Mouse (Mus musculus): ENCODE measurements around the gene Prph. TPM values are rescaled to one million over a fixed set of nuclear protein-coding genes. Genes with fewer than 3 reads are reported as not detected.
A peak's percentile ranks its signal among the peaks of the same experiment; 100 is the strongest.
"Not testable (repeated sequence)": the region's sequence is repeated elsewhere in the genome, so short reads cannot be mapped to it uniquely, and the experiment has no call there.

Gene Prph
- total RNA-seq, 2 experiments from 2014 or later, result 1.2 to 1.4 TPM

- no peak for DNase-seq (ENCODE audit: extremely low spot score in 1 of 2, low spot score in 1 of 2)
Observed at GRCm38 (mm10) chr15:99074019-99074599, 19.1 kb downstream of the Prph start, which contains the start of gene Troap. Gene Troap, plus strand, starts transcription at chr15:99074575.

- peak; percentile 95 to 98 for DNase-seq (ENCODE audit: extremely low spot score in 1 of 2, low spot score in 1 of 2)
Observed at GRCm38 (mm10) chr15:99074600-99075333, 19.8 kb downstream of the Prph start.

GRCm38 (mm10) chr15:99076011-99076410 lies 21.0 kb downstream of the Prph start:
- DNase-seq (ENCODE audit: extremely low spot score in 1 of 2, low spot score in 1 of 2), result not testable (repeated sequence)

GRCm38 (mm10) chr15:99078181-99078910 lies 23.4 kb downstream of the Prph start:
- no peak for DNase-seq (ENCODE audit: extremely low spot score in 1 of 2, low spot score in 1 of 2)

GRCm38 (mm10) chr15:99079804-99080203 lies 24.8 kb downstream of the Prph start:
- DNase-seq (ENCODE audit: extremely low spot score in 1 of 2, low spot score in 1 of 2), result no peak

GRCm38 (mm10) chr15:99082322-99082721 lies 27.3 kb downstream of the Prph start:
- no peak for DNase-seq (ENCODE audit: extremely low spot score in 1 of 2, low spot score in 1 of 2)

- DNase-seq (ENCODE audit: extremely low spot score in 1 of 2, low spot score in 1 of 2), result no peak
Observed at GRCm38 (mm10) chr15:99082840-99083239, 27.9 kb downstream of the Prph start.

- peak in 1 of 2 experiments; percentile 64 for DNase-seq (ENCODE audit: extremely low spot score in 1 of 2, low spot score in 1 of 2)
Observed at GRCm38 (mm10) chr15:99083258-99083657, 28.3 kb downstream of the Prph start.

- no peak for DNase-seq (ENCODE audit: extremely low spot score in 1 of 2, low spot score in 1 of 2)
Observed at GRCm38 (mm10) chr15:99083867-99084557, 29.0 kb downstream of the Prph start.

- DNase-seq (ENCODE audit: extremely low spot score in 1 of 2, low spot score in 1 of 2), result no peak
Observed at GRCm38 (mm10) chr15:99084618-99085017, 29.6 kb downstream of the Prph start.

- no peak for DNase-seq (ENCODE audit: extremely low spot score in 1 of 2, low spot score in 1 of 2)
Observed at GRCm38 (mm10) chr15:99085997-99086396, 31.0 kb downstream of the Prph start.

- no peak for DNase-seq (ENCODE audit: extremely low spot score in 1 of 2, low spot score in 1 of 2)
Observed at GRCm38 (mm10) chr15:99087253-99088075, 32.5 kb downstream of the Prph start, which contains the start of gene C1ql4. Gene C1ql4, minus strand, starts transcription at chr15:99087817.

- peak; percentile 55 to 72 for DNase-seq (ENCODE audit: extremely low spot score in 1 of 2, low spot score in 1 of 2)
Observed at GRCm38 (mm10) chr15:99088292-99088691, 33.3 kb downstream of the Prph start.

- DNase-seq (ENCODE audit: extremely low spot score in 1 of 2, low spot score in 1 of 2), result no peak
Observed at GRCm38 (mm10) chr15:99089069-99089468, 34.1 kb downstream of the Prph start.

GRCm38 (mm10) chr15:99092870-99093269 lies 37.9 kb downstream of the Prph start, which contains the start of gene Dnajc22:
Gene Dnajc22, plus strand, starts transcription at chr15:99093170.
- DNase-seq (ENCODE audit: extremely low spot score in 1 of 2, low spot score in 1 of 2), result no peak

- DNase-seq (ENCODE audit: extremely low spot score in 1 of 2, low spot score in 1 of 2), result no peak
Observed at GRCm38 (mm10) chr15:99093291-99094258, 38.6 kb downstream of the Prph start.

- DNase-seq (ENCODE audit: extremely low spot score in 1 of 2, low spot score in 1 of 2), result no peak
Observed at GRCm38 (mm10) chr15:99094631-99095270, 39.8 kb downstream of the Prph start.

- DNase-seq (ENCODE audit: extremely low spot score in 1 of 2, low spot score in 1 of 2), result no peak
Observed at GRCm38 (mm10) chr15:99095356-99095755, 40.4 kb downstream of the Prph start.
